Mouse (Mus musculus) midbrain, embryonic 14.5 days (tissue): Measurements from ENCODE around the gene Hspb8. TPM values are rescaled to one million over a fixed set of nuclear protein-coding genes. Genes with fewer than 3 reads are reported as not detected.
"Not testable (repeated sequence)": the region's sequence is repeated elsewhere in the genome, so short reads cannot be mapped to it uniquely, and the experiment has no call there.

ENCODE experiments used
- ATAC-seq: fragments of 200-750 bp; cut with Nextera tagmentation; 2 replicates; pipeline ENCODE4 v1.8.0; 2017; ENCODE audit warnings: moderate number of reproducible peaks, moderate library complexity; ENCODE audit not compliant: low FRiP score, low TSS enrichment
- DNase-seq: peaks from one replicate; pipeline ENCODE4 v3.0.0-alpha.2; 2015
- H3K27ac ChIP-seq: fragments of 300-500 bp; sonication (generic); replicated peaks from 2 replicates; pipeline ENCODE4 v1.5.1; 2014; ENCODE audit warnings: mild to moderate bottlenecking, low read depth, low read length, moderate library complexity
- H3K27me3 ChIP-seq: fragments of 300-500 bp; sonication (generic); 2 replicates; pipeline ENCODE4 v1.6.1; 2014; ENCODE audit warnings: low read length, control low read depth, mixed read lengths; ENCODE audit not compliant: control insufficient read depth, insufficient read depth
- H3K36me3 ChIP-seq: fragments of 300-500 bp; sonication (generic); 2 replicates; pipeline ENCODE4 v1.6.1; 2014; ENCODE audit warnings: low read length, control low read depth; ENCODE audit not compliant: control insufficient read depth, insufficient read depth
- H3K4me1 ChIP-seq: fragments of 300-500 bp; sonication (generic); 2 replicates; pipeline ENCODE4 v1.6.1; 2014; ENCODE audit warnings: mild to moderate bottlenecking, antibody characterized with exemption, low read length, control low read depth; ENCODE audit not compliant: control insufficient read depth, insufficient read depth
- H3K4me2 ChIP-seq: fragments of 300-500 bp; sonication (generic); 2 replicates; pipeline ENCODE4 v1.6.1; 2014; ENCODE audit warnings: mild to moderate bottlenecking, low read length, moderate library complexity
- H3K4me3 ChIP-seq: fragments of 300-500 bp; sonication (generic); replicated peaks from 2 replicates; pipeline ENCODE4 v1.5.1; 2014; ENCODE audit warnings: low read depth, low read length
- H3K9ac ChIP-seq: fragments of 300-500 bp; sonication (generic); replicated peaks from 2 replicates; pipeline ENCODE4 v1.6.1; 2014; ENCODE audit warnings: mild to moderate bottlenecking, low read length, moderate library complexity
- H3K9me3 ChIP-seq: fragments of 300-500 bp; sonication (generic); 2 replicates; pipeline ENCODE4 v1.6.1; 2016; ENCODE audit warnings: low read length, control low read depth, mixed read lengths; ENCODE audit not compliant: control insufficient read depth
- WGBS: fragments of 180-500 bp; shearing (Covaris S2); extraction: QIAGEN DNeasy Blood & Tissue Kit; methylation state at CpG from one replicate; pipeline ENCODE4 v1.1.7; 2014; 5-methylcytosine and 5-hydroxymethylcytosine counted together
- polyA plus RNA-seq: library from polyadenylated mRNA; unstranded; fragments of >200 nt; fragmentation: Nextera tagmentation; extraction: Ambion mirVana; gene quantifications from 2 replicates; pipeline ENCODE4 v1.2.1, GENCODE M21; 2014

Hspb8 gene
- polyA plus RNA-seq, 1 experiment from 2014 or later: 3.7 TPM

- H3K36me3 ChIP-seq: no peaks in the 10 kb centered on the region
- H3K4me2 ChIP-seq: peak overlapping the region; percentile 8; the same call in 1 of the 2 replicates
- no peaks in the 10 kb centered on the region for H3K9me3 ChIP-seq
- H3K27ac ChIP-seq: peak overlapping the region; percentile 64
- H3K27me3 ChIP-seq: no peaks in the 10 kb centered on the region
- H3K9ac ChIP-seq: no peak overlapping the region
- 30% methylated on average over 15 of the region's 15 CpGs for WGBS
- no peak overlapping the region for H3K4me3 ChIP-seq
- ATAC-seq (peak; percentile 58; the same call in 1 of the 2 replicates), DNase-seq (peak; percentile 85)
- peaks cover 13% of the 10 kb centered on the region; the same call in 1 of the 2 replicates for H3K4me1 ChIP-seq
Observed at GRCm38 (mm10) chr5:116389856-116390542, 32.7 kb downstream of the Hspb8 start.

- H3K4me2 ChIP-seq: no peak overlapping the region
- H3K36me3 ChIP-seq: no peaks in the 10 kb centered on the region
- DNase-seq (no peak), ATAC-seq (no peak)
- no peaks in the 10 kb centered on the region for H3K9me3 ChIP-seq
- WGBS: 39% methylated on average over 4 of the region's 4 CpGs
- no peak overlapping the region for H3K4me3 ChIP-seq
- H3K27me3 ChIP-seq: no peaks in the 10 kb centered on the region
- no peak overlapping the region for H3K9ac ChIP-seq
- H3K4me1 ChIP-seq: peaks cover 13% of the 10 kb centered on the region; the same call in 1 of the 2 replicates
- H3K27ac ChIP-seq: peak overlapping the region; percentile 58
Observed at GRCm38 (mm10) chr5:116389321-116389720, 33.3 kb downstream of the Hspb8 start.

GRCm38 (mm10) chr5:116387302-116387935 lies 35.2 kb downstream of the Hspb8 start:
- no peaks in the 10 kb centered on the region for H3K27me3 ChIP-seq
- ATAC-seq: no peak
- no peak overlapping the region for H3K4me3 ChIP-seq
- no peak for DNase-seq
- H3K9me3 ChIP-seq: no peaks in the 10 kb centered on the region
- no peak overlapping the region for H3K4me2 ChIP-seq
- WGBS: 90% methylated on average over 9 of the region's 9 CpGs
- H3K36me3 ChIP-seq: no peaks in the 10 kb centered on the region
- no peak overlapping the region for H3K9ac ChIP-seq
- peaks cover 13% of the 10 kb centered on the region; the same call in 1 of the 2 replicates for H3K4me1 ChIP-seq
- no peak overlapping the region for H3K27ac ChIP-seq

GRCm38 (mm10) chr5:116386020-116386419 lies 36.6 kb downstream of the Hspb8 start:
- no peak overlapping the region for H3K4me2 ChIP-seq
- peaks cover 13% of the 10 kb centered on the region; the same call in 1 of the 2 replicates for H3K4me1 ChIP-seq
- H3K9me3 ChIP-seq: no peaks in the 10 kb centered on the region
- H3K9ac ChIP-seq: no peak overlapping the region
- H3K4me3 ChIP-seq: no peak overlapping the region
- 44% methylated on average over 11 of the region's 11 CpGs for WGBS
- DNase-seq (peak; percentile 76), ATAC-seq (no peak)
- no peaks in the 10 kb centered on the region for H3K27me3 ChIP-seq
- no peak overlapping the region for H3K27ac ChIP-seq
- H3K36me3 ChIP-seq: no peaks in the 10 kb centered on the region

- 93% methylated on average over 7 of the region's 7 CpGs for whole genome bisulfite sequencing
- not testable (repeated sequence) for H3K27ac ChIP-seq, DNase-seq, H3K4me1 ChIP-seq, H3K9ac ChIP-seq, H3K9me3 ChIP-seq, H3K27me3 ChIP-seq, H3K36me3 ChIP-seq, ATAC-seq, H3K4me2 ChIP-seq, H3K4me3 ChIP-seq
Observed at GRCm38 (mm10) chr5:116382646-116383045, 40.0 kb downstream of the Hspb8 start.

- H3K4me3 ChIP-seq: no peak overlapping the region
- H3K4me2 ChIP-seq: no peak overlapping the region
- no peaks in the 10 kb centered on the region for H3K36me3 ChIP-seq
- H3K27ac ChIP-seq: no peak overlapping the region
- ATAC-seq (no peak), DNase-seq (no peak)
- H3K9ac ChIP-seq: no peak overlapping the region
- no peaks in the 10 kb centered on the region for H3K9me3 ChIP-seq
- H3K4me1 ChIP-seq: no peaks in the 10 kb centered on the region
- 93% methylated on average over 6 of the region's 6 CpGs for WGBS
- no peaks in the 10 kb centered on the region for H3K27me3 ChIP-seq
Observed at GRCm38 (mm10) chr5:116381726-116382125, 40.9 kb downstream of the Hspb8 start.

GRCm38 (mm10) chr5:116381217-116381616 lies 41.4 kb downstream of the Hspb8 start:
- no peaks in the 10 kb centered on the region for H3K36me3 ChIP-seq
- WGBS: 90% methylated on average over 15 of the region's 15 CpGs
- DNase-seq (no peak), ATAC-seq (no peak)
- no peak overlapping the region for H3K4me3 ChIP-seq
- no peak overlapping the region for H3K4me2 ChIP-seq
- no peaks in the 10 kb centered on the region for H3K9me3 ChIP-seq
- no peak overlapping the region for H3K27ac ChIP-seq
- no peaks in the 10 kb centered on the region for H3K4me1 ChIP-seq
- no peak overlapping the region for H3K9ac ChIP-seq
- no peaks in the 10 kb centered on the region for H3K27me3 ChIP-seq

- Histone ChIP-seq H3K4me3 (no peak overlapping the region), H3K27me3 (no peaks in the 10 kb centered on the region), H3K9ac (no peak overlapping the region), H3K4me2 (no peak overlapping the region), H3K27ac (no peak overlapping the region), H3K4me1 (no peaks in the 10 kb centered on the region), H3K9me3 (no peaks in the 10 kb centered on the region), H3K36me3 (no peaks in the 10 kb centered on the region)
- no peak for ATAC-seq
- no peak for DNase-seq
- WGBS: 78% methylated on average over 7 of the region's 7 CpGs
Observed at GRCm38 (mm10) chr5:116380384-116380783, 42.3 kb downstream of the Hspb8 start.

- DNase-seq: no peak
- no peak overlapping the region for H3K4me3 ChIP-seq
- WGBS: 82% methylated on average over 5 of the region's 5 CpGs
Observed at GRCm38 (mm10) chr5:116378872-116379271, 43.8 kb downstream of the Hspb8 start.

More at GRCm38 (mm10) chr5:116378872-116379271, 43.8 kb downstream of the Hspb8 start:
- ATAC-seq: no peak
- no peaks in the 10 kb centered on the region for H3K4me1 ChIP-seq
- no peaks in the 10 kb centered on the region for H3K9me3 ChIP-seq
- no peaks in the 10 kb centered on the region for H3K36me3 ChIP-seq
- H3K27ac ChIP-seq: no peak overlapping the region
- H3K9ac ChIP-seq: no peak overlapping the region
- no peaks in the 10 kb centered on the region for H3K27me3 ChIP-seq
- H3K4me2 ChIP-seq: no peak overlapping the region
